Mouse (Mus musculus) stomach, embryonic 16.5 days (tissue): ENCODE data around the gene Syt12. TPM values are rescaled to one million over a fixed set of nuclear protein-coding genes. Genes with fewer than 3 reads are reported as not detected.

Source experiments
- polyA plus RNA-seq: library from polyadenylated mRNA; unstranded; fragments of >200 nt; fragmentation: Nextera tagmentation; extraction: Ambion mirVana; gene quantifications from 2 replicates; pipeline ENCODE4 v1.2.1, GENCODE M21; 2015

Gene Syt12
- polyA plus RNA-seq, 1 experiment from 2014 or later, result 0.75 TPM

Other genes starting within 250 kb of the Syt12 start
- gene Pold4, start 245.5 kb downstream of the Syt12 start, polyA plus RNA-seq, result 36.3 and 38.0 TPM in 2 replicates
- gene Ssh3, start 208.3 kb downstream of the Syt12 start, polyA plus RNA-seq, result 44.5 and 53.2 TPM in 2 replicates
- 10.9 and 11.9 TPM in 2 replicates for gene Ankrd13d, start 194.3 kb downstream of the Syt12 start, polyA plus RNA-seq
- gene Grk2, start 171.2 kb downstream of the Syt12 start, polyA plus RNA-seq, result 18.0 and 20.0 TPM in 2 replicates
- gene Kdm2a, start 79.2 kb downstream of the Syt12 start, polyA plus RNA-seq, result 35.9 and 37.0 TPM in 2 replicates
- gene Rhod, start 38.0 kb downstream of the Syt12 start, polyA plus RNA-seq, result 24.3 and 36.4 TPM in 2 replicates
- gene 2010003K11Rik, start 21.1 kb upstream of the Syt12 start, polyA plus RNA-seq, result 1.8 and 2.5 TPM in 2 replicates
- gene Pcx, start 33.0 kb upstream of the Syt12 start, polyA plus RNA-seq, result 24.0 and 30.0 TPM in 2 replicates
- gene Lrfn4, start 138.2 kb upstream of the Syt12 start, polyA plus RNA-seq, result 2.1 and 2.5 TPM in 2 replicates
- 64.7 and 66.0 TPM in 2 replicates for gene Rce1, start 148.2 kb upstream of the Syt12 start, polyA plus RNA-seq
- gene Gm960, start 221.2 kb upstream of the Syt12 start, polyA plus RNA-seq, result 1.2 and 3.0 TPM in 2 replicates
- gene Sptbn2, start 233.7 kb upstream of the Syt12 start, polyA plus RNA-seq, result 4.7 and 5.5 TPM in 2 replicates